Mouse (Mus musculus) CH12.LX (cell line): Measurements from ENCODE around the gene Atf3.

Experiments
- ELF1 ChIP-seq: IDR thresholded peaks from 2 replicates; pipeline ENCODE4 v1.6.1; 2014; ENCODE audit warnings: low read depth, mild to moderate bottlenecking, inconsistent platforms, low read length, improper control_type of control experiment
- EP300 ChIP-seq: IDR thresholded peaks from 2 replicates; pipeline ENCODE4 v1.6.1; 2011; ENCODE audit warnings: low read length, improper control_type of control experiment
- ETS1 ChIP-seq: conservative IDR thresholded peaks from 2 replicates; pipeline ENCODE4 v1.6.1; 2012; ENCODE audit warnings: low read depth, mild to moderate bottlenecking, inconsistent platforms, low read length, improper control_type of control experiment, moderate library complexity
- JUND ChIP-seq: conservative IDR thresholded peaks from 2 replicates; pipeline ENCODE4 v1.6.1; 2011; ENCODE audit warnings: low read depth, low read length, improper control_type of control experiment
- KAT2A ChIP-seq: IDR thresholded peaks from 2 replicates; pipeline ENCODE4 v1.6.1; 2012; ENCODE audit warnings: low read length, improper control_type of control experiment, inconsistent platforms; ENCODE audit not compliant: insufficient replicate concordance
- MAFK ChIP-seq: IDR thresholded peaks from 2 replicates; pipeline ENCODE4 v1.6.1; 2011; ENCODE audit warnings: low read length, improper control_type of control experiment; ENCODE audit not compliant: insufficient replicate concordance
- MEF2A ChIP-seq: IDR thresholded peaks from 2 replicates; pipeline ENCODE4 v1.6.1; 2014; ENCODE audit warnings: low read depth, mild to moderate bottlenecking, inconsistent platforms, low read length, improper control_type of control experiment, borderline replicate concordance
- POLR2A ChIP-seq: IDR thresholded peaks from 2 replicates; pipeline ENCODE4 v1.6.1; 2011; ENCODE audit warnings: low read depth, mild to moderate bottlenecking, improper control_type of control experiment, low read length
- RAD21 ChIP-seq: IDR thresholded peaks from 2 replicates; pipeline ENCODE4 v1.6.1; 2011; ENCODE audit warnings: low read depth, mild to moderate bottlenecking, low read length, improper control_type of control experiment, moderate library complexity
- TBP ChIP-seq: conservative IDR thresholded peaks from 2 replicates; pipeline ENCODE4 v1.6.1; 2011; ENCODE audit warnings: low read depth, low read length, improper control_type of control experiment
- ZNF384 ChIP-seq: IDR thresholded peaks from 2 replicates; pipeline ENCODE4 v1.6.1; 2012; ENCODE audit warnings: low read depth, low read length, improper control_type of control experiment, inconsistent platforms

DNA sequence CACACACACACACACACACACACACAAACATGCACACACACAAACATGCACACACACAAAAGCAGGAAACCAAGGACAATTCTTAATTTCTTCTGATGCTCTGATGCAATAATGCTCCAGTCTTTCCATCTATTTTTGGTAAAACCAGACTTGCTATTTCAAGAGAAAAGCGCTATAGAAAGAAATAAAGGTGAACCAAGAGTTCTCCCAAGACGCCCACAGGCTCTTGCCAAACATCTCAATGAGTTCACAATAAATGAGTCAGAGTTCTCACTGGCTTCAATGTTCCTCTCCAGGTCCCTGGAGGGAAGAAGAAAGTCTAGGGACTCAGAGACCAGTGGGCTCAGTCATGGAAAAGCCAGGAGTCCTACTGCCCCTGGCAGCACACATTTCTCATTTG lies 94.1 kb downstream of the Atf3 start:
- TF ChIP-seq JUND (no peak), MAFK (no peak), ELF1 (no peak), RAD21 (no peak), POLR2A (no peak), ZNF384 (no peak), TBP (no peak), ETS1 (no peak), MEF2A (peak; percentile 59; the same call in 1 of the 2 replicates), EP300 (no peak), KAT2A (no peak)
